ENCODE assay signal across 8 mouse cellular contexts in the genomic region with DNA sequence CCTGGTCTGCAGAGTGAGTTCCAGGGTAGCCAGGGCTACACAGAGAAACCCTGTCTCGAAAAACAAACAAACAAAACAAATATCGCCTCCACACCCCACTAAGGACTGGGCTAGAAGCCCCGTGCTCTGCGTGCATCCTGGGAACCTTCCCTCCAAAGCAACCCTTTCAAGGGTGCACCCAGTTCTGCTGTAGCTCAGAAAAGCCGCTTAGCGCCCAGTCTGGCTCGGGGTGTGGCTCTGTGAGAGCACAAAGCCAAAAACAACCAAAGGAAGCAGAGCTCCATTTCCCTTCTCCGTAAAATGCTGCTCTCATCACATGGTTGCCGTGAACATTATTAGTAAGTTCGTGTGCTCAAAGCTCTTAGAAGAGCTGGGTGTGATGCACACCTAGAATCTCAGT. TPM values are rescaled to one million over a fixed set of nuclear protein-coding genes. Genes with fewer than 3 reads are reported as not detected.
DNase-seq lines count a peak whose midpoint lies in the region; ATAC-seq and TF ChIP-seq lines count a peak whose summit lies in the region.

No protein-coding gene starts in this region.

- WGBS in heart, embryonic 12.5 days, result 11% methylated on average over 10 of the region's 10 CpGs
- WGBS in limb, embryonic 15.5 days, result 6% methylated on average over 10 of the region's 10 CpGs

- peak overlapping the region; percentile 92 for H3K27ac ChIP-seq in MEL (ENCODE audit: control insufficient read depth, low read depth, low read length)
- peak overlapping the region; percentile 33 for H3K27ac ChIP-seq in heart, embryonic 12.5 days (ENCODE audit: poor library complexity, severe bottlenecking)
- no peak overlapping the region for H3K27ac ChIP-seq in limb, embryonic 15.5 days

- TF ChIP-seq POLR2A in MEL (IDR thresholded peaks at IDR 0.05; ENCODE audit: control insufficient read depth in 1 of 2, insufficient read depth in 1 of 2, low read depth in 1 of 2, low read length in 2 of 2, poor library complexity in 1 of 2), result no peak

- DNase-seq in 3T3-L1 (ENCODE audit: low read depth, low spot score) (peak; percentile 49), MEL (ENCODE audit: low read depth, low spot score) (peak; percentile 83)
- DNase-seq in naive thymus-derived CD4-positive, alpha-beta T cell, adult 2 months (ENCODE audit: low read depth), result peak; percentile 66
- DNase-seq in right cerebral cortex, adult 18-20 months, result no peak
- no peak for DNase-seq in gastrocnemius, adult 8-10 months (ENCODE audit: low spot score in 2 of 2)
- no peak for DNase-seq in urinary bladder, postnatal 36 days (ENCODE audit: low spot score in 2 of 2)

- H3K4me2 ChIP-seq in heart, embryonic 12.5 days, result peak overlapping the region; percentile 87
- H3K4me2 ChIP-seq in limb, embryonic 15.5 days, result peak overlapping the region; percentile 92

- peak overlapping the region; percentile 84 for H3K9ac ChIP-seq in MEL (ENCODE audit: control insufficient read depth, low read depth, low read length, poor library complexity, severe bottlenecking)
- H3K9ac ChIP-seq in heart, embryonic 12.5 days, result peak overlapping the region; percentile 68
- H3K9ac ChIP-seq in limb, embryonic 15.5 days, result 0 out of 2 replicates have a peak overlapping the region, but pooled peaks have one; percentile 8

- no peaks in the 10 kb centered on the region for H3K9me3 ChIP-seq in MEL (replicated peaks; ENCODE audit: insufficient read depth, low read length)
- H3K9me3 ChIP-seq in heart, embryonic 12.5 days (replicated peaks), result no peaks in the 10 kb centered on the region
- no peaks in the 10 kb centered on the region for H3K9me3 ChIP-seq in limb, embryonic 15.5 days

- no peak for TF ChIP-seq EP300 in MEL (IDR thresholded peaks at IDR 0.05; ENCODE audit: low read depth in 1 of 2, low read length in 2 of 2)

- peaks cover 14 to 65% of the 10 kb centered on the region in 2 experiments; a peak in 3 of 4 replicates for H3K36me3 ChIP-seq in MEL (ENCODE audit: control insufficient read depth in 1 of 2, insufficient read depth in 2 of 2, low read length in 2 of 2)
- H3K36me3 ChIP-seq in heart, embryonic 12.5 days, result no peaks in the 10 kb centered on the region
- no peaks in the 10 kb centered on the region for H3K36me3 ChIP-seq in limb, embryonic 15.5 days

- TF ChIP-seq RAD21 in MEL (IDR thresholded peaks at IDR 0.05; ENCODE audit: low read depth, low read length), result no peak

- peak overlapping the region; percentile 56 to 91 for H3K4me3 ChIP-seq in MEL (ENCODE audit: control insufficient read depth in 1 of 2, insufficient read depth in 1 of 2, low read depth in 2 of 2, low read length in 2 of 2)
- H3K4me3 ChIP-seq in heart, embryonic 12.5 days, result peak overlapping the region; percentile 59
- H3K4me3 ChIP-seq in limb, embryonic 15.5 days, result peak overlapping the region; percentile 54

- 0 out of 2 replicates have a peak, but pooled peaks have one; percentile 16 for ATAC-seq in heart, embryonic 12.5 days (ENCODE audit: insufficient number of reproducible peaks, low FRiP score)
- ATAC-seq in limb, embryonic 15.5 days (ENCODE audit: insufficient number of reproducible peaks, low FRiP score, low TSS enrichment, low read depth), result no peak

- peaks cover 24 to 65% of the 10 kb centered on the region in 2 experiments for H3K4me1 ChIP-seq in MEL (ENCODE audit: control insufficient read depth in 1 of 2, insufficient read depth in 2 of 2, low read length in 2 of 2)
- peaks cover 28% of the 10 kb centered on the region for H3K4me1 ChIP-seq in heart, embryonic 12.5 days (replicated peaks)
- H3K4me1 ChIP-seq in limb, embryonic 15.5 days, result peaks cover 16% of the 10 kb centered on the region

- no peak for TF ChIP-seq CTCF in MEL (IDR thresholded peaks at IDR 0.05 in 2 of 3, conservative IDR thresholded peaks at IDR 0.05 in 1 of 3; ENCODE audit: control insufficient read depth in 1 of 3, insufficient read depth in 1 of 3, low read depth in 2 of 3, low read length in 3 of 3, poor library complexity in 1 of 3, severe bottlenecking in 1 of 3)

- H3K27me3 ChIP-seq in MEL (ENCODE audit: control insufficient read depth in 1 of 2, insufficient read depth in 2 of 2, low read length in 2 of 2), result no peaks in the 10 kb centered on the region
- 0 out of 2 replicates have a peak, but pooled peaks cover 4% of the 10 kb centered on the region for H3K27me3 ChIP-seq in heart, embryonic 12.5 days (replicated peaks)
- no peaks in the 10 kb centered on the region for H3K27me3 ChIP-seq in limb, embryonic 15.5 days

- peaks cover 33% of the 10 kb centered on the region for H3K79me2 ChIP-seq in MEL (ENCODE audit: control insufficient read depth, insufficient read depth, low read length, poor library complexity)

TF ChIP-seq in MEL, 35 proteins besides CTCF, POLR2A, EP300 and RAD21:
- TF ChIP-seq ZKSCAN1 (IDR thresholded peaks at IDR 0.05; ENCODE audit: low read depth, low read length) (no peak), BHLHE40 (IDR thresholded peaks at IDR 0.05; ENCODE audit: borderline replicate concordance, low read depth, low read length) (no peak), ELF1 (IDR thresholded peaks at IDR 0.05; ENCODE audit: low read depth, low read length) (no peak), POLR2AphosphoS2 (IDR thresholded peaks at IDR 0.05; ENCODE audit: low read length) (no peak), POLR2AphosphoS5 (IDR thresholded peaks at IDR 0.05; ENCODE audit: borderline replicate concordance, low read depth, low read length) (no peak), TBP (IDR thresholded peaks at IDR 0.05; ENCODE audit: low read depth, low read length) (no peak), MYC (IDR thresholded peaks at IDR 0.05; ENCODE audit: low read depth, low read length) (no peak), USF2 (IDR thresholded peaks at IDR 0.05; ENCODE audit: borderline replicate concordance in 1 of 2, insufficient read depth in 1 of 2, low read depth in 1 of 2, low read length in 2 of 2) (no peak), ZMIZ1 (IDR thresholded peaks at IDR 0.05; ENCODE audit: low read depth, low read length) (no peak), UBTF (IDR thresholded peaks at IDR 0.05; ENCODE audit: borderline replicate concordance, insufficient read depth, low read depth, low read length) (no peak), GATA1 (IDR thresholded peaks at IDR 0.05; ENCODE audit: low read depth, low read length) (no peak), NELFE (IDR thresholded peaks at IDR 0.05; ENCODE audit: low read depth, low read length) (no peak), E2F4 (IDR thresholded peaks at IDR 0.05; ENCODE audit: borderline replicate concordance, low read depth, low read length) (no peak), USF1 (IDR thresholded peaks at IDR 0.05; ENCODE audit: low read depth, low read length) (no peak), MYB (IDR thresholded peaks at IDR 0.05; ENCODE audit: low read depth, low read length) (no peak), MAFK (IDR thresholded peaks at IDR 0.05; ENCODE audit: borderline replicate concordance, low read depth, low read length) (no peak)

RNA-seq across cellular contexts. Expression of a gene that starts 0.5 kb away (rescaled TPM):
- total RNA-seq in MEL (2012; rRNA removed), result 6.1 and 62.9 TPM in 2 replicates
- polyA plus RNA-seq in MEL (2012; ENCODE audit: insufficient read depth in 1 of 2, insufficient read length in 2 of 2, low read depth in 1 of 2, low replicate concordance in 2 of 2, missing spikeins in 1 of 2), result 10 to 100 TPM in 1 of 2 experiments, not detected in 1; 34.9 TPM
- polyA plus RNA-seq in heart, embryonic 12.5 days (2016; fragmentation: Nextera tagmentation; extraction: Ambion mirVana), result 8.5 and 10.1 TPM in 2 replicates
- 2.9 and 4.5 TPM in 2 replicates for polyA plus RNA-seq in limb, embryonic 15.5 days (2015; fragmentation: Nextera tagmentation; extraction: Ambion mirVana)
- 1 to 10 TPM in 2 of 4 experiments, under 1 TPM in 2; 0.58 to 2.0 (median 1.1) TPM for total RNA-seq in gastrocnemius, adult 8-10 months (2022)

RNA-seq across cellular contexts. Expression of a gene that starts 11.9 kb away (rescaled TPM):
- 84.9 and 90.9 TPM in 2 replicates for total RNA-seq in MEL (2012; rRNA removed)
- 100 to 1,000 TPM in 1 of 2 experiments, 10 to 100 TPM in 1; 92.1 to 162 TPM for polyA plus RNA-seq in MEL (2012; ENCODE audit: insufficient read depth in 1 of 2, insufficient read length in 2 of 2, low read depth in 1 of 2, low replicate concordance in 2 of 2, missing spikeins in 1 of 2)
- 65.3 and 68.9 TPM in 2 replicates for polyA plus RNA-seq in heart, embryonic 12.5 days (2016; fragmentation: Nextera tagmentation; extraction: Ambion mirVana)
- 86.3 and 91.7 TPM in 2 replicates for polyA plus RNA-seq in limb, embryonic 15.5 days (2015; fragmentation: Nextera tagmentation; extraction: Ambion mirVana)
- total RNA-seq in gastrocnemius, adult 8-10 months (2022), result 10 to 100 TPM; 23.7 to 31.7 (median 27.1) TPM

RNA-seq across cellular contexts. Expression of a gene that starts 32.1 kb away (rescaled TPM):
- not detected in 2 replicates for total RNA-seq in MEL (2012; rRNA removed)
- not detected for polyA plus RNA-seq in MEL (2012; ENCODE audit: insufficient read depth in 1 of 2, insufficient read length in 2 of 2, low read depth in 1 of 2, low replicate concordance in 2 of 2, missing spikeins in 1 of 2)
- polyA plus RNA-seq in heart, embryonic 12.5 days (2016; fragmentation: Nextera tagmentation; extraction: Ambion mirVana), result 3.4 and 3.8 TPM in 2 replicates
- polyA plus RNA-seq in limb, embryonic 15.5 days (2015; fragmentation: Nextera tagmentation; extraction: Ambion mirVana), result 1.0 and 1.5 TPM in 2 replicates
- under 1 TPM in 1 of 4 experiments, not detected in 3; 0.22 TPM for total RNA-seq in gastrocnemius, adult 8-10 months (2022)

RNA-seq across cellular contexts. Expression of a gene that starts 50.7 kb away (rescaled TPM):
- 19.2 and 19.6 TPM in 2 replicates for total RNA-seq in MEL (2012; rRNA removed)
- 10 to 100 TPM in 1 of 2 experiments, not detected in 1; 31.4 TPM for polyA plus RNA-seq in MEL (2012; ENCODE audit: insufficient read depth in 1 of 2, insufficient read length in 2 of 2, low read depth in 1 of 2, low replicate concordance in 2 of 2, missing spikeins in 1 of 2)
- 33.6 and 37.5 TPM in 2 replicates for polyA plus RNA-seq in heart, embryonic 12.5 days (2016; fragmentation: Nextera tagmentation; extraction: Ambion mirVana)
- 43.5 and 48.0 TPM in 2 replicates for polyA plus RNA-seq in limb, embryonic 15.5 days (2015; fragmentation: Nextera tagmentation; extraction: Ambion mirVana)
- total RNA-seq in gastrocnemius, adult 8-10 months (2022), result 10 to 100 TPM; 18.4 to 27.9 (median 24.9) TPM

RNA-seq across cellular contexts. Expression of a gene that starts 53.5 kb away (rescaled TPM):
- total RNA-seq in MEL (2012; rRNA removed), result 1.5 and 2.0 TPM in 2 replicates
- polyA plus RNA-seq in MEL (2012; ENCODE audit: insufficient read depth in 1 of 2, insufficient read length in 2 of 2, low read depth in 1 of 2, low replicate concordance in 2 of 2, missing spikeins in 1 of 2), result 10 to 100 TPM in 1 of 2 experiments, not detected in 1; 24.7 TPM
- 11.5 TPM in 2 replicates for polyA plus RNA-seq in heart, embryonic 12.5 days (2016; fragmentation: Nextera tagmentation; extraction: Ambion mirVana)
- 5.2 and 6.6 TPM in 2 replicates for polyA plus RNA-seq in limb, embryonic 15.5 days (2015; fragmentation: Nextera tagmentation; extraction: Ambion mirVana)
- under 1 TPM; 0.34 to 0.58 (median 0.49) TPM for total RNA-seq in gastrocnemius, adult 8-10 months (2022)

Comparison
In these comparisons a context has a peak if more than half of its experiments do, and no peak if none do; other contexts are left out.
1. DNase-seq: peak in 3T3-L1 (single experiment), MEL (single experiment) and naive thymus-derived CD4-positive, alpha-beta T cell, adult 2 months (single experiment); none in right cerebral cortex, adult 18-20 months (single experiment), gastrocnemius, adult 8-10 months (0 of 2) and urinary bladder, postnatal 36 days (0 of 2).
2. H3K9ac ChIP-seq: peak in every context shown above with its lines; median percentile 84 in MEL; 68 in heart, embryonic 12.5 days; 8 in limb, embryonic 15.5 days.
3. Peak in every context shown above with its lines, with median percentiles within 50 percentile points of each other: H3K4me3 ChIP-seq.